Mouse (Mus musculus): ENCODE data around the gene Defb20.

GRCm38 (mm10) chr2:152472434-152472833 lies 4.4 kb upstream of the Defb20 start:
- no peak for TF ChIP-seq CTCF (IDR thresholded peaks at IDR 0.05; ENCODE audit: borderline replicate concordance, insufficient read depth, low read depth, low read length)
- TF ChIP-seq POLR2A (IDR thresholded peaks at IDR 0.05; ENCODE audit: borderline replicate concordance, insufficient read depth, low read length) = no peak

Data from cerebellum, adult 2 months (tissue).